Mouse (Mus musculus) hindbrain, embryonic 11.5 days (tissue): Measurements from ENCODE around the gene Clec12b. TPM values are rescaled to one million over a fixed set of nuclear protein-coding genes. Genes with fewer than 3 reads are reported as not detected.

Experiments
- ATAC-seq: fragments of 200-750 bp; cut with Nextera tagmentation; 2 replicates; pipeline ENCODE4 v1.8.0; 2017; ENCODE audit warnings: mild to moderate bottlenecking, moderate TSS enrichment, moderate library complexity; ENCODE audit not compliant: low FRiP score
- DNase-seq: peaks from one replicate; pipeline ENCODE4 v3.0.0-alpha.2; 2015; ENCODE audit warnings: low spot score
- H3K27ac ChIP-seq: fragments of 300-500 bp; sonication (generic); 2 replicates; pipeline ENCODE4 v1.5.1; 2014; ENCODE audit warnings: mild to moderate bottlenecking, low read depth, low read length
- H3K27me3 ChIP-seq: fragments of 300-500 bp; sonication (generic); 2 replicates; pipeline ENCODE4 v1.6.1; 2014; ENCODE audit warnings: mild to moderate bottlenecking, low read length, moderate library complexity, mixed read lengths; ENCODE audit not compliant: control insufficient read depth, insufficient read depth
- H3K36me3 ChIP-seq: fragments of 300-500 bp; sonication (generic); 2 replicates; pipeline ENCODE4 v1.6.1; 2014; ENCODE audit warnings: mild to moderate bottlenecking, low read length, moderate library complexity, mixed read lengths; ENCODE audit not compliant: control insufficient read depth, insufficient read depth
- H3K4me1 ChIP-seq: fragments of 300-500 bp; sonication (generic); replicated peaks from 2 replicates; pipeline ENCODE4 v1.6.1; 2014; ENCODE audit warnings: low read length, mixed read lengths; ENCODE audit not compliant: control insufficient read depth, insufficient read depth
- H3K4me2 ChIP-seq: fragments of 300-500 bp; sonication (generic); replicated peaks from 2 replicates; pipeline ENCODE4 v1.6.1; 2014; ENCODE audit warnings: mild to moderate bottlenecking, low read depth, low read length
- H3K4me3 ChIP-seq: fragments of 300-500 bp; sonication (generic); 2 replicates; pipeline ENCODE4 v1.5.1; 2014; ENCODE audit warnings: low read depth, low read length
- H3K9ac ChIP-seq: fragments of 300-500 bp; sonication (generic); 2 replicates; pipeline ENCODE4 v1.6.1; 2014; ENCODE audit warnings: low read depth, low read length
- H3K9me3 ChIP-seq: fragments of 300-500 bp; sonication (generic); 2 replicates; pipeline ENCODE4 v1.6.1; 2016; ENCODE audit warnings: low read length; ENCODE audit not compliant: control insufficient read depth
- WGBS: fragments of 180-500 bp; shearing (Covaris S2); extraction: QIAGEN DNeasy Blood & Tissue Kit; methylation state at CpG from one replicate; pipeline ENCODE4 v1.1.7; 2014; 5-methylcytosine and 5-hydroxymethylcytosine counted together
- polyA plus RNA-seq: library from polyadenylated mRNA; unstranded; fragments of >200 nt; fragmentation: Nextera tagmentation; extraction: Ambion mirVana; gene quantifications from 2 replicates; pipeline ENCODE4 v1.2.1, GENCODE M21; 2014

Gene Clec12b
- polyA plus RNA-seq, 1 experiment from 2014 or later = not detected

DNA sequence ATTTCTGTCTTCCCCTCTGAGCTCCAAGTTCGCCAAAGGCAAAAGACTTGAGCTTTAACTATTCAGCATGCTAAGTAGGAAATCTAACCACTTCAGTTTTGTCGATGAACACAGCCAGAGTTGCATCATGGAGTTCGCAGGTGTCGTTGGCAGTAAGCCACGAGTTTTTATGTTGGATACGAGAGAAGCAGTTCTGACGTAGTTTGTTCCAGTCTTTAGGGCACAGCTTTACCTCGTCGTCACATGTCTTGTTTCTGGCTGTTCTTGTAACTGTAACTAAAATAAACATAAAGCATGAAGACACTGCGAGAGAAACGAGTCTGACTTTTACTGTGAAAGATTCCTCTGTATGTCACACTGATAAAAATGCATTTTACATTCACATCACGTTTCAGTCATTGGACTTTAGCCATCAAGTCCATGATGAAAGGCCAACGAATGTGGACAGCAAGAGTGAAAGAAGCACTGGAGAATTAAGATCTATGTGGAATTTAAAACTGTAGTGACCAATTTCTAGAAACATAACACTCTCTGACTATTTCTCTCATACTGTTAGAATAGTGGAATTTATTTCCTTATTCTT lies 59.0 kb downstream of the Clec12b start:
- 83% methylated on average over 13 of the region's 13 CpGs for WGBS
- Histone ChIP-seq H3K4me2 (no peak overlapping the region), H3K4me1 (no peaks in the 10 kb centered on the region), H3K4me3 (no peak overlapping the region), H3K9me3 (no peaks in the 10 kb centered on the region), H3K27ac (no peak overlapping the region), H3K27me3 (no peaks in the 10 kb centered on the region), H3K36me3 (no peaks in the 10 kb centered on the region), H3K9ac (no peak overlapping the region)
- DNase-seq = no peak
- ATAC-seq = no peak

DNA sequence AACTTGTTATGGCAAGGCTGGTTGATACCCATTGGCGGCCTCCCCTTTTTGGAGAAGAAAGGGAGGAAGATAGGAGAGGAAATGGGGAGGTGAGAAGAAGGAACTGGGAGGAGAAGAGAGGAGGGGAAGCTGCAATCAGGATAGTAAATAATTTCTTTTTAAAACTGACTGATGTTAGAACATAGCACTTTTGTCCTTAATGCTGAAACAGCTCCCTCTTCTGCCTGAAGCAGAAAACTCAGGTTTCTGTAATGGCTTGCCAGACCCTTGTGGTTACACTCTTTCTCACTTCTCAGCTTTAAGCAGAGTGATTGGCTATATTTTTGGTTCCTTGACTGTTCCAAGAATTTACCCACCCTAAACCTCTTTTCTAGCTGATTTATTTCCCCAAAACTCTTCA lies 59.7 kb downstream of the Clec12b start:
- H3K4me1 ChIP-seq = no peaks in the 10 kb centered on the region
- no peaks in the 10 kb centered on the region for H3K9me3 ChIP-seq
- no peak overlapping the region for H3K9ac ChIP-seq
- DNase-seq (no peak), ATAC-seq (no peak)
- H3K36me3 ChIP-seq = no peaks in the 10 kb centered on the region
- no peak overlapping the region for H3K4me3 ChIP-seq
- 75% methylated on average over 1 of the region's 1 CpGs for WGBS
- H3K27me3 ChIP-seq = no peaks in the 10 kb centered on the region
- no peak overlapping the region for H3K27ac ChIP-seq
- no peak overlapping the region for H3K4me2 ChIP-seq

Other genes starting within 250 kb of the Clec12b start
- gene Clec2d, start 205.3 kb downstream of the Clec12b start, polyA plus RNA-seq = not detected in 2 replicates
- gene Cd69, start 110.4 kb downstream of the Clec12b start, polyA plus RNA-seq = 0.09 TPM in 1 of 2 replicates, not detected in the other
- gene 4922502D21Rik, start 54.1 kb downstream of the Clec12b start, polyA plus RNA-seq = not detected in 2 replicates
- gene Clec12a, start 43.2 kb downstream of the Clec12b start, polyA plus RNA-seq = 0.25 and 0.36 TPM in 2 replicates
- 12.5 and 12.9 TPM in 2 replicates for gene Clec1b, start 11.4 kb upstream of the Clec12b start, polyA plus RNA-seq
- 0.33 and 0.46 TPM in 2 replicates for gene Clec9a, start 23.0 kb upstream of the Clec12b start, polyA plus RNA-seq
- gene Clec1a, start 66.1 kb upstream of the Clec12b start, polyA plus RNA-seq = 1.3 and 1.4 TPM in 2 replicates
- 0.14 TPM in 1 of 2 replicates, not detected in the other for gene Olr1, start 121.3 kb upstream of the Clec12b start, polyA plus RNA-seq
- gene Tmem52b, start 126.7 kb upstream of the Clec12b start, polyA plus RNA-seq = not detected in 2 replicates
- 22.7 and 26.7 TPM in 2 replicates for gene Gabarapl1, start 147.3 kb upstream of the Clec12b start, polyA plus RNA-seq
- gene Klre1, start 192.0 kb upstream of the Clec12b start, polyA plus RNA-seq = 0.11 TPM in 1 of 2 replicates, not detected in the other
- not detected in 2 replicates for gene Klrd1, start 205.9 kb upstream of the Clec12b start, polyA plus RNA-seq
- gene Klrk1, start 238.0 kb upstream of the Clec12b start, polyA plus RNA-seq = 0.25 and 0.28 TPM in 2 replicates